Mouse (Mus musculus): ENCODE measurements around the gene Zar1l.
"Not testable (repeated sequence)": the region's sequence is repeated elsewhere in the genome, so short reads cannot be mapped to it uniquely, and the experiment has no call there.

Gene Zar1l

GRCm38 (mm10) chr5:150518064-150518463, at the start of gene Zar1l:
Gene Zar1l (minus strand): TSS chr5:150518164.
- no peak for DNase-seq (ENCODE audit: extremely low spot score, low spot score)

GRCm38 (mm10) chr5:150566971-150567370, 49.0 kb upstream of the Zar1l start:
- no peak for DNase-seq (ENCODE audit: extremely low spot score, low spot score)

- DNase-seq (ENCODE audit: extremely low spot score, low spot score): no peak
Observed at GRCm38 (mm10) chr5:150566226-150566625, 48.3 kb upstream of the Zar1l start.

GRCm38 (mm10) chr5:150564426-150564825, 46.5 kb upstream of the Zar1l start:
- DNase-seq (ENCODE audit: extremely low spot score, low spot score): no peak

GRCm38 (mm10) chr5:150561783-150562182, 43.8 kb upstream of the Zar1l start:
- no peak for DNase-seq (ENCODE audit: extremely low spot score, low spot score)

- DNase-seq (ENCODE audit: extremely low spot score, low spot score): no peak
Observed at GRCm38 (mm10) chr5:150561376-150561775, 43.4 kb upstream of the Zar1l start.

- no peak for DNase-seq (ENCODE audit: extremely low spot score, low spot score)
Observed at GRCm38 (mm10) chr5:150560851-150561250, 42.9 kb upstream of the Zar1l start.

GRCm38 (mm10) chr5:150559519-150560103, 41.6 kb upstream of the Zar1l start:
- DNase-seq (ENCODE audit: extremely low spot score, low spot score): no peak

GRCm38 (mm10) chr5:150551637-150552036, 33.7 kb upstream of the Zar1l start:
- no peak for DNase-seq (ENCODE audit: extremely low spot score, low spot score)

GRCm38 (mm10) chr5:150543184-150543583, 25.2 kb upstream of the Zar1l start:
- no peak for DNase-seq (ENCODE audit: extremely low spot score, low spot score)

GRCm38 (mm10) chr5:150541302-150541701, 23.3 kb upstream of the Zar1l start:
- DNase-seq (ENCODE audit: extremely low spot score, low spot score): no peak

- DNase-seq (ENCODE audit: extremely low spot score, low spot score): no peak
Observed at GRCm38 (mm10) chr5:150525239-150525638, 7.3 kb upstream of the Zar1l start.

- no peak for DNase-seq (ENCODE audit: extremely low spot score, low spot score)
Observed at GRCm38 (mm10) chr5:150522867-150523234, 4.9 kb upstream of the Zar1l start.

- peak; percentile 96 for DNase-seq (ENCODE audit: extremely low spot score, low spot score)
Observed at GRCm38 (mm10) chr5:150521937-150522866, 4.2 kb upstream of the Zar1l start, which contains the start of gene Brca2. Gene Brca2 (plus strand): TSS chr5:150522630.

GRCm38 (mm10) chr5:150519551-150519950, 1.6 kb upstream of the Zar1l start:
- DNase-seq (ENCODE audit: extremely low spot score, low spot score): no peak

- DNase-seq (ENCODE audit: extremely low spot score, low spot score): no peak
Observed at GRCm38 (mm10) chr5:150514027-150514426, 3.9 kb downstream of the Zar1l start.

GRCm38 (mm10) chr5:150513264-150513663, 4.7 kb downstream of the Zar1l start:
- no peak for DNase-seq (ENCODE audit: extremely low spot score, low spot score)

GRCm38 (mm10) chr5:150510451-150511225, 7.3 kb downstream of the Zar1l start:
- DNase-seq (ENCODE audit: extremely low spot score, low spot score): no peak

- no peak for DNase-seq (ENCODE audit: extremely low spot score, low spot score)
Observed at GRCm38 (mm10) chr5:150495792-150496191, 22.2 kb downstream of the Zar1l start.

GRCm38 (mm10) chr5:150491573-150492173, 26.3 kb downstream of the Zar1l start:
- not testable (repeated sequence) for DNase-seq (ENCODE audit: extremely low spot score, low spot score)

GRCm38 (mm10) chr5:150490821-150491220, 27.1 kb downstream of the Zar1l start:
- no peak for DNase-seq (ENCODE audit: extremely low spot score, low spot score)

All from neural tube, embryonic 10.5 days (tissue).